Mouse (Mus musculus) inflammation-experienced regulatory T-cells, adult 6 months (primary cell): ENCODE measurements at regions not wholly inside any gene's neighbourhood (a gene's known extent, or its start where the extent isn't known, plus 50 kb on each side); places are given as distances from the start of the nearest gene placed in this dataset.

Source experiments
- ATAC-seq: one replicate; pipeline ENCODE4 v1.8.0; 2017

DNA sequence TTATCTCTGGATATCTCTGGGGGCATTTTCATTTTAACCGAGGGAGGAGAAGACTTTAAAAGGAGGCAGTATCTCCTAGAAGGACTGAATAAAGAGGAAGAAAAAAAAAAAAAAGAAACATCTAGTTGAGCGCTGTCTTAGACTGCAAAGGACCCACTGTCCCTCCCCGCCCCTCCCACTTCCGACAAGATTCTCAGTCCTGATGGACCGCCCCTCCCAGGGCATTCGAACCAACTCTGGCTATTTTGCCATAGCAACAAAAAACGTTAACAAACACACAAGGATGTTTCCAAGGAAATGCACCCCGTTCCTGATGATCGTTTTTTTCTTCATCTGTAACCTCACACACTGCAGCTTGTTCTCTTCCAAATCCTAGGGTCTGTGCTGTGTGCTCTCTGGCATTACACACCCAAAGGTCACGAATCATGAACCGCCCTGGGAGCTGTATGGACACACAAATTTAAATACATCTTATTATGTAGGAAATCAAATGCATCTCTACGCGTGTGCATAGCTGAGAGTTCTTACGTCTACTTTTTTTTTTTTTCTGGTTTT lies 75.8 kb downstream of the Rnd3 start:
- ATAC-seq: no peak

GRCm38 (mm10) chr2:51072346-51072885 lies 76.5 kb downstream of the Rnd3 start:
- no peak for ATAC-seq

GRCm38 (mm10) chr2:51070902-51071301 lies 78.0 kb downstream of the Rnd3 start:
- ATAC-seq: no peak

GRCm38 (mm10) chr2:51066423-51066831 lies 82.5 kb downstream of the Rnd3 start:
- no peak for ATAC-seq

GRCm38 (mm10) chr2:51065821-51066220 lies 83.1 kb downstream of the Rnd3 start:
- ATAC-seq: no peak

DNA sequence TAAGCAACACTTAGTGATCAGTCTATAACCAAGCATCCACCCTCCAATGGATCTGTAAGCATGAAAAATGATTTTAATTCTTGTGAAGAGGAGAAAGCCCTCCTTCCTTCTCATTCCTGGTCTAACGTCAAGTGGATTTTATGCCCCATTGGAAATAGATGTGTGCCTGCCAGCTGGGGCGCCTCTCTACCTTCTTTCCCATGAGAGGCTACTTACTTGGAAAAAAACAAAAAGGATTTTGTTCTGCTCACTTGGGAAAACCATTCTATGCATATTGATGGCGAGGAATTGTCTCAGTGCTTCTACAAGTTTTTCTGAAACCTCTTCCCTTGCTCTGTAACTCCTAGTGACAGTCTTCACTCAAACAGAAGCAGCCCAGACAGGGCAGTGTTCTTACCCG lies 84.1 kb downstream of the Rnd3 start:
- ATAC-seq: no peak

- no peak for ATAC-seq
These were observed 86.9 kb downstream of the Rnd3 start for GRCm38 (mm10) chr2:51062049-51062448.

GRCm38 (mm10) chr2:51058158-51058557 lies 90.8 kb downstream of the Rnd3 start:
- ATAC-seq: no peak

- ATAC-seq: no peak
These were observed 92.7 kb downstream of the Rnd3 start for GRCm38 (mm10) chr2:51056141-51056731.

DNA sequence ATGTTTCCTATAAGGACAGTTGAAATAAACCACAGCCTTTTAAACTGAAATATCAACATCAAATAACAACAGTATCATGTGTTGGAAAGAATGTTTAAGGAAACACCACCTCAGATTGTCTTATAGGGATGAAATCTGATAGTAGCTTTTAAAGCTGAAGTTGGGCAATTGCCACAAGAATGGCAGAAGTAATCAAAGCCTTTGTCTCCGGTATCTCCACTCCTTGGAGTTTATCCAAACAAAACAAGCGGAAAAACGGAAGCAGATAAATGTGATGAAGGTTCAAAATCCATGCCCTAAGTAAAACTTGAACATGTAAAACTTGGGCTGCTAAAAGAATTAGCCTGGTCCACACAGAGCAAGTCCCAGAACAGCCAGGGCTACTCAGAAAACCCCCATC lies 93.6 kb downstream of the Rnd3 start:
- no peak for ATAC-seq

DNA sequence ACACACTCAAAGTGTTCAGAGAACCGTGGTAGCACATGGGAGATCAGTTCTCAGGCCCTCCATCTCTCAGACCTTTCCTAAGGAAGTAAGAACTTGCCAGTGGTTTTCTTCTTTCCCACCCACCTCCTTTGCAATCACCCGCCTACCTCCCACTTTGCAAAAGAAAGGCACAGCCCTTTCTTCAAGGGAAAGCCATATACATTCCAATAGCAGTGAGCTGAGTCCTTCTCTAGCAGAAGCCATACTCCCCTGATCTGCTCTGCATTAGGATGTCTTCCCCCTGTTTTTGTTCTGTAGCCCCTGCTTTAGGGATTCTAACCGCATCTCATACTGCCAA lies 99.1 kb downstream of the Rnd3 start:
- no peak for ATAC-seq

DNA sequence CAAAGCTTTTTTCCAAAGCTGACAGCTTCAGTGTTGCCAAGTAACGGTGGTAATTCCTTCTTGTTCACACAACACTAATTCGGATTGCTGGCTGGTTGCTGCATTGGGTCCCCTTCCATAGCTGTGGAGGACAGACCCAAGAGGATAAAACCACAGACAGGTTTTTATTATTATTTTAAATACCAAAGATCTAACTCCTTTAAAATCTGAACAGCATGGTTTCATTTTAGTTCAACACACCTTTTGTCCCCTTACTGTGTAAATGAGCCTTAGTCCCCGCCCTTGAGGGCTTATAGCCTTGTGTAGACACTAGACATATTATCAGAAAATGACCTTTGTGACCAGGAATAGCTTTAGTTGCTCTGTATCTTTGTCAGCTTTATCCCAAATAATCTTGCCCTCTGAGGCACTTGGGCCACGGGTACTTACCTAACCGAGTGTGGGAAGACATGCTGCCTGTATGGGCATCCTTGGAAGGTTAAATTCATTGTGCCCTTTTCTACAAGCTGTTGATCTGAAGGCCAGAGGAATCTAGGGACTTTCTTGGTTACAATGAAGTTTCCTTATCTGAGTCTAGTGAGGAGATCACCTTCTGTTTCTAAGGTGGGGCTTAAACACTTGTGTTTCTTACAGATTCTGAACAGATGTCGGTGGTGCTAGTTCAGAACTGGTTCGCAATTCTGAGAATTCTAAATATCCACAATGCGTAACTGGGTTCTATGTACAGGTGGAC lies 99.6 kb downstream of the Rnd3 start:
- ATAC-seq: no peak

- ATAC-seq: no peak
These were observed 101.4 kb downstream of the Rnd3 start for GRCm38 (mm10) chr2:51047520-51047919.

DNA sequence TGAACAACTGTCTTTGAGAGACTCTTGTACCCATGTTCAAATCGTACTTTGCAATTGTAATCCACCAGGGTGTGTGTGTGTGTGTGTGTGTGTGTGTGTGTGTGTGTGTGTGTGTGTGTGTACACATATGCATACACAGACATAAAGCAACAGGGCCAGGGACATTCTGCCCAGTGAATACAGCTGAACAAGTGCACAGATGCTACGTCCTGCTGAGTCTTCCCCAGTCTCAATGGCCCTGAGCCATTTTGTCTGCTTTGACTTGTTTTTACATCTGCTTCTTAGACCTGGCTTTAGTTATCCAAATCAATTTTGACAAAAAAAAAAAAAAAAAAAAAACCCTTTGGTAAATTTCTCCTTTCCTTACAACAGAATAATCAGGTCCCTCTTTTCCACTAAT lies 103.3 kb downstream of the Rnd3 start:
- no peak for ATAC-seq

DNA sequence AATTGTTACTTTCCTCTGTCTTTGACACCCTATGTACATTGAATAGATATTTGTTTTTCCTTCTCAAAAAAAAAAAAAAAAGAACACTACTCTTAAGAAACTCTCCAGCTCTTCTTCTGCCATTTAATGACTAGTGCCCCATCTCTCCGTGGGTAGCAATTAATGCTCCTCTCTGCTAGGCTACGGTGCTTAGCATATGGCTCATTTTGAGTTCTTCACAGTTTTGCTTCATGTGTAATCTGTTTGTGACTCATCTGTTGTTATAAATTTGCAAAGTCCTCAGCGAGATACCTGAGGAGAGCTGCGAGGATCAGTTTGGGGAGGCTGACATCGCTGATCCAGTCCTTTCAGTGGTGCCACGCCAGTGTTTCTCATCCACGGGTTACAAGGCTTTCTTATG lies 107.8 kb downstream of the Rnd3 start:
- ATAC-seq: no peak

GRCm38 (mm10) chr2:51038685-51039084 lies 110.2 kb downstream of the Rnd3 start:
- ATAC-seq: no peak

GRCm38 (mm10) chr2:51036995-51037394 lies 111.9 kb downstream of the Rnd3 start:
- no peak for ATAC-seq

GRCm38 (mm10) chr2:51036190-51036755 lies 112.6 kb downstream of the Rnd3 start:
- no peak for ATAC-seq

- no peak for ATAC-seq
These were observed 115.0 kb downstream of the Rnd3 start for GRCm38 (mm10) chr2:51033881-51034280.

DNA sequence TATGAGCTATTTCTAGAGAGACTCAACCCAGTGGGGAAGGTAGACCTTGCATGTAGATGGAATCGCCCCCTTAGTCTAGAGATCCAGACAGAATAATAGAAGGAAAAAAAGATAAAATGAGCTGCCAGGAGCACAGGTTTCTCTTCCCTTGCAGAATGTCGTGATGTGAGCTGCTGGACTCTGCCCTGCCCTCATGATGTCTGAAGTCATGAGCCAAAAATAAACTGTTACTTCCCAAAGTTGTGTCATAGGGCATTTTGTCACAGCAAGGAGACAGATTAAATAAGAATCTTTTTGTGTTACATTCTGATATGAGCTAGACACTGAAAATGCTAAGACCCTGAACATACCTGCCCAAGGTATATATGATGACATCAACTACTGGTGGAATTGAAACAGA lies 126.4 kb downstream of the Rnd3 start:
- no peak for ATAC-seq

DNA sequence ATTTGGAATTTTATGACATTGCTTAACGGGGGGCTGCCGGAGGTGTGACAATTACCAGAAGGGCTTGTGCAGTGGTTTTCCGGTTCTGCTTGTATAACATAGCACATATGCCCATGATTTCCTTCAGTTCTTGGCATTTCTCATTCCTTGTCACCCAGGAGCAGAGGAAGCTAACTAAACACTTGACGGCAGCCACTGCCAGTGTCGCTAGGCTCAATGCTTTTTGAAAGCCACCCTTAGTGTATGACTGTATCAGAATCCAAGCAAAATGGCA lies 132.8 kb downstream of the Rnd3 start:
- no peak for ATAC-seq

DNA sequence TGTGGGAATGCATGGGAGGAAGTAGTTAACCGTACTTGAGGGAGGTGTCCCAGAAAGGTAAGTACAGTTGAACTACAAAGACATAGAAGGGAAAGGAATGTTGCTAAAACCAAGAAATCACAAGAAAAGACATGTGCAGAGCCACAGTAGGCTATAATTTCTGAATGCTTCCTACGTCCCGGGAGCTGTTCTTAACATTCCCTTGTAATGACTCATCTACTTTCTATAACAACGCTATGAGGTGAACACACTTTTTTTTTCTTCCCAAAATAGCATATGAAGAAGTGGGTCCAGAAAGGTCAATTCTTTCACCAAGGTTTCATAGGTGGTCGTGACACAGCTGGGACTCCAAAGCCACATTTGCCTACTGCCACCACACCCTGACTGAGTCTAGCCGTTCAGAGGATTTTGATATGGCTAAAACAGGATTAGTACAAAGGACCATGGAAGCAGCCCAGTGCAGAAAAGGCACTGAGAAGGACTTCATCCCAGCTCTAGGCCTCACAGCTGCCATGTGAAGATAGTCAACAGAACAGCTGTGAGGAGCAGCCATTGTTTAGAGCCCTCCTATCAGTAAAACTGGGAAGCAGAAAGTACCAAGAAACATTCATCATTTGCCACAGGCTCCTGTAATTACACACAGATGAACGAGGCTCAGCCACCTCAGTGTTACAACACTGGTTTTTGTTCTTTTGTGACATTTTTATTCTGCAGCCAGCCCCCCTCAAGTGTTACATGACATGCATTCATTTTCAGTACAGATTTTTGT lies 133.4 kb downstream of the Rnd3 start:
- ATAC-seq: no peak

DNA sequence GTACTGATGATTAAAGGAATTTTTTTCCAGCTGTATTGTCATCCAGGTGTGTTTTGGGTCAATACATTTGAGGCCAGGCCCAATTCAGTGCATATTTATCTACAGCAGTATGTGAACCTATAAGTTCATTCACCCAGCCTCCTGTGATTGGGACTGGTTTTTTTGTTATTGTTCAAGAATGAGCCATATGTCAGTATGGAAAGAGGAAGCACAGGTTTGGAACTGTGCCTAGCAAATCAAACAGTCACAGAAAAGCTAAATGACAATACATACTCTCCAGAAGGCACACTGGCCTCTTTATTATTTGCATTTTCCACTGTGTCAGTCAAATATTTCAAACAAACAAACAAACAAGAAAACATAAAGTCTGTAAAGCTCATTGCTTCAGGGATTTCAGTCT lies 134.7 kb downstream of the Rnd3 start:
- ATAC-seq: no peak
